Mouse (Mus musculus) forebrain, embryonic 10.5 days (tissue): ENCODE data around the gene Tnfrsf25. TPM values are rescaled to one million over a fixed set of nuclear protein-coding genes. Genes with fewer than 3 reads are reported as not detected.
A peak's percentile ranks its signal among the peaks of the same experiment; 100 is the strongest.

Source experiments
- DNase-seq: peaks from one replicate; pipeline ENCODE4 v3.0.0-alpha.2; 2017; ENCODE audit warnings: low spot score; ENCODE audit errors: extremely low spot score
- H3K27ac ChIP-seq: fragments of 300-500 bp; sonication (generic); 2 replicates; pipeline ENCODE4 v1.5.1; 2016; ENCODE audit warnings: mild to moderate bottlenecking
- H3K27me3 ChIP-seq: fragments of 300-500 bp; sonication (generic); 2 replicates; pipeline ENCODE4 v1.6.1; 2016; ENCODE audit warnings: mild to moderate bottlenecking; ENCODE audit not compliant: poor library complexity, severe bottlenecking
- H3K36me3 ChIP-seq: fragments of 300-500 bp; sonication (generic); replicated peaks from 2 replicates; pipeline ENCODE4 v1.6.1; 2016; ENCODE audit warnings: mild to moderate bottlenecking, moderate library complexity
- H3K4me1 ChIP-seq: fragments of 300-500 bp; sonication (generic); 2 replicates; pipeline ENCODE4 v1.6.1; 2016
- H3K4me3 ChIP-seq: fragments of 300-500 bp; sonication (generic); 2 replicates; pipeline ENCODE4 v1.5.1; 2016; ENCODE audit warnings: mild to moderate bottlenecking, moderate library complexity
- H3K9me3 ChIP-seq: fragments of 300-500 bp; sonication (generic); 2 replicates; pipeline ENCODE4 v1.6.1; 2016; ENCODE audit warnings: mild to moderate bottlenecking, moderate library complexity
- WGBS: fragments of 180-500 bp; shearing (Covaris S2); methylation state at CpG from one replicate; pipeline ENCODE4 v1.1.7; 2016; 5-methylcytosine and 5-hydroxymethylcytosine counted together
- polyA plus RNA-seq: library from polyadenylated mRNA; unstranded; fragments of >200 nt; fragmentation: Nextera tagmentation; extraction: Ambion mirVana; gene quantifications from 2 replicates; pipeline ENCODE4 v1.2.1, GENCODE M21; 2016

Tnfrsf25 gene
- 0.72 and 0.96 TPM in 2 replicates for polyA plus RNA-seq

GRCm38 (mm10) chr4:152115921-152116612 is at the start of gene Tnfrsf25:
TSS of gene Tnfrsf25 (plus strand) at chr4:152115934.
- peaks cover 92% of the 10 kb centered on the region for H3K27me3 ChIP-seq
- H3K27ac ChIP-seq: peak within 1 kb of the TSS; percentile 12; the same call in 1 of the 2 replicates
- 2% methylated on average over 30 of the region's 30 CpGs for WGBS
- no peak for DNase-seq
- peak within 1 kb of the TSS; percentile 35 for H3K4me3 ChIP-seq
- H3K4me1 ChIP-seq: peaks cover 52% of the 10 kb centered on the region
- H3K36me3 ChIP-seq: peaks cover 32% of the 10 kb centered on the region
- no peaks in the 10 kb centered on the region for H3K9me3 ChIP-seq

- H3K27ac ChIP-seq: no peak overlapping the region
- no peak overlapping the region for H3K4me3 ChIP-seq
- no peaks in the 10 kb centered on the region for H3K27me3 ChIP-seq
- no peaks in the 10 kb centered on the region for H3K9me3 ChIP-seq
- no peak for DNase-seq
- peaks cover 10% of the 10 kb centered on the region for H3K4me1 ChIP-seq
- H3K36me3 ChIP-seq: peaks cover 16% of the 10 kb centered on the region
Observed at GRCm38 (mm10) chr4:152067280-152067679, 48.5 kb upstream of the Tnfrsf25 start.

- H3K4me3 ChIP-seq: no peak overlapping the region
- no peak for DNase-seq
- WGBS: 79% methylated on average over 6 of the region's 6 CpGs
- H3K4me1 ChIP-seq: peaks cover 16% of the 10 kb centered on the region
- no peaks in the 10 kb centered on the region for H3K9me3 ChIP-seq
- H3K27ac ChIP-seq: no peak overlapping the region
- H3K36me3 ChIP-seq: peaks cover 6% of the 10 kb centered on the region
- no peaks in the 10 kb centered on the region for H3K27me3 ChIP-seq
Observed at GRCm38 (mm10) chr4:152068166-152068724, 47.5 kb upstream of the Tnfrsf25 start.

GRCm38 (mm10) chr4:152069245-152069644 is 46.5 kb upstream of the Tnfrsf25 start:
- no peak overlapping the region for H3K4me3 ChIP-seq
- H3K27me3 ChIP-seq: no peaks in the 10 kb centered on the region
- peaks cover 16% of the 10 kb centered on the region for H3K4me1 ChIP-seq
- WGBS: 84% methylated on average over 3 of the region's 3 CpGs
- no peak for DNase-seq
- H3K9me3 ChIP-seq: no peaks in the 10 kb centered on the region
- peaks cover 6% of the 10 kb centered on the region; the same call in 1 of the 2 replicates for H3K36me3 ChIP-seq
- H3K27ac ChIP-seq: no peak overlapping the region

- peaks cover 21% of the 10 kb centered on the region for H3K4me1 ChIP-seq
- H3K27me3 ChIP-seq: no peaks in the 10 kb centered on the region
- 81% methylated on average over 11 of the region's 11 CpGs for WGBS
- no peaks in the 10 kb centered on the region for H3K36me3 ChIP-seq
- H3K4me3 ChIP-seq: no peak overlapping the region
- H3K9me3 ChIP-seq: no peaks in the 10 kb centered on the region
- no peak overlapping the region for H3K27ac ChIP-seq
- DNase-seq: no peak
Observed at GRCm38 (mm10) chr4:152070494-152071396, 45.0 kb upstream of the Tnfrsf25 start.

- WGBS: 75% methylated on average over 10 of the region's 10 CpGs
- DNase-seq: no peak
- Histone ChIP-seq H3K27me3 (no peaks in the 10 kb centered on the region), H3K36me3 (no peaks in the 10 kb centered on the region), H3K4me3 (no peak within 1 kb of the TSS), H3K4me1 (peaks cover 29% of the 10 kb centered on the region), H3K27ac (peak within 1 kb of the TSS; percentile 4; the same call in 1 of the 2 replicates), H3K9me3 (no peaks in the 10 kb centered on the region)
Observed at GRCm38 (mm10) chr4:152072121-152072601, 43.6 kb upstream of the Tnfrsf25 start, which contains the start of gene Plekhg5. TSS of gene Plekhg5 (plus strand) at chr4:152072498.

GRCm38 (mm10) chr4:152072655-152073054 is 43.1 kb upstream of the Tnfrsf25 start:
- Histone ChIP-seq H3K36me3 (no peaks in the 10 kb centered on the region), H3K27ac (peak overlapping the region; percentile 4; the same call in 1 of the 2 replicates), H3K9me3 (no peaks in the 10 kb centered on the region), H3K27me3 (no peaks in the 10 kb centered on the region), H3K4me1 (peaks cover 29% of the 10 kb centered on the region), H3K4me3 (no peak overlapping the region)
- DNase-seq: no peak
- 73% methylated on average over 10 of the region's 10 CpGs for WGBS

- 84% methylated on average over 6 of the region's 6 CpGs for WGBS
- Histone ChIP-seq H3K27ac (0 out of 2 replicates have a peak overlapping the region, but pooled peaks have one; percentile 20), H3K4me3 (no peak overlapping the region), H3K4me1 (peaks cover 29% of the 10 kb centered on the region), H3K9me3 (no peaks in the 10 kb centered on the region), H3K36me3 (no peaks in the 10 kb centered on the region), H3K27me3 (no peaks in the 10 kb centered on the region)
- DNase-seq: no peak
Observed at GRCm38 (mm10) chr4:152073715-152074114, 42.0 kb upstream of the Tnfrsf25 start.

- H3K4me3 ChIP-seq: no peak overlapping the region
- WGBS: 83% methylated on average over 9 of the region's 9 CpGs
- no peak for DNase-seq
- no peak overlapping the region for H3K27ac ChIP-seq
- no peaks in the 10 kb centered on the region for H3K9me3 ChIP-seq
- H3K4me1 ChIP-seq: peaks cover 29% of the 10 kb centered on the region
- H3K27me3 ChIP-seq: no peaks in the 10 kb centered on the region
- no peaks in the 10 kb centered on the region for H3K36me3 ChIP-seq
Observed at GRCm38 (mm10) chr4:152074548-152074947, 41.2 kb upstream of the Tnfrsf25 start.

- H3K36me3 ChIP-seq: no peaks in the 10 kb centered on the region
- no peaks in the 10 kb centered on the region for H3K9me3 ChIP-seq
- H3K27me3 ChIP-seq: no peaks in the 10 kb centered on the region
- DNase-seq: no peak
- no peak overlapping the region for H3K27ac ChIP-seq
- H3K4me3 ChIP-seq: no peak overlapping the region
- peaks cover 20% of the 10 kb centered on the region for H3K4me1 ChIP-seq
- 89% methylated on average over 9 of the region's 9 CpGs for WGBS
Observed at GRCm38 (mm10) chr4:152077191-152077590, 38.5 kb upstream of the Tnfrsf25 start.

- H3K4me1 ChIP-seq: peaks cover 13% of the 10 kb centered on the region
- DNase-seq: no peak
- no peaks in the 10 kb centered on the region for H3K27me3 ChIP-seq
- H3K27ac ChIP-seq: no peak overlapping the region
- no peaks in the 10 kb centered on the region for H3K9me3 ChIP-seq
- 94% methylated on average over 10 of the region's 10 CpGs for WGBS
- H3K4me3 ChIP-seq: no peak overlapping the region
- no peaks in the 10 kb centered on the region for H3K36me3 ChIP-seq
Observed at GRCm38 (mm10) chr4:152078105-152078530, 37.6 kb upstream of the Tnfrsf25 start.

GRCm38 (mm10) chr4:152079261-152079660 is 36.5 kb upstream of the Tnfrsf25 start:
- Histone ChIP-seq H3K4me3 (no peak overlapping the region), H3K27ac (no peak overlapping the region), H3K9me3 (no peaks in the 10 kb centered on the region), H3K27me3 (peaks cover 3% of the 10 kb centered on the region; the same call in 1 of the 2 replicates), H3K4me1 (peaks cover 13% of the 10 kb centered on the region), H3K36me3 (no peaks in the 10 kb centered on the region)
- no peak for DNase-seq
- 87% methylated on average over 3 of the region's 3 CpGs for WGBS
